Mouse (Mus musculus): Measurements from ENCODE around the gene Dpep2nb.
"Not testable (repeated sequence)": the region's sequence is repeated elsewhere in the genome, so short reads cannot be mapped to it uniquely, and the experiment has no call there.

Gene Dpep2nb

DNA sequence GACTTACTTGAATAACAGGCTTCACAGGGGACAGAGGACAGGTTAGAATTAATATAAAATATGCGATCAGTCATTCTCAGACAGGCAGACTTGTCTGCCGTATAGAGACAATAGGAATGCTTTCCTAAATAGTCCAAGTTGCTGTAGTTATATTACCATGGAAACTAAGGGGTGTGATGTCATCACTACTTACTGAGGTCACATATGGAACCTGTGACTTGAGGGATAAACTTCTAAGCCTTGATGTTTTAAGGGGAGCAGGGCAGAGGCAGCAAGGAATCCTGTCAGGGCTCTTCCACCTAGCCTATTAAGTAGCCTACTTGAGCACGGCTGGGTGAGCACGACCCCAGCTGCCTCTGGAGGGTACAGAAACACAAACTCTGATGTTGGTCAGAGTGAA, at the start of gene Dpep2nb:
Dpep2nb (minus strand) TSS at position 101 of the 400 bp plus-strand sequence.
- no peak for DNase-seq (ENCODE audit: low spot score in 2 of 2)

DNA sequence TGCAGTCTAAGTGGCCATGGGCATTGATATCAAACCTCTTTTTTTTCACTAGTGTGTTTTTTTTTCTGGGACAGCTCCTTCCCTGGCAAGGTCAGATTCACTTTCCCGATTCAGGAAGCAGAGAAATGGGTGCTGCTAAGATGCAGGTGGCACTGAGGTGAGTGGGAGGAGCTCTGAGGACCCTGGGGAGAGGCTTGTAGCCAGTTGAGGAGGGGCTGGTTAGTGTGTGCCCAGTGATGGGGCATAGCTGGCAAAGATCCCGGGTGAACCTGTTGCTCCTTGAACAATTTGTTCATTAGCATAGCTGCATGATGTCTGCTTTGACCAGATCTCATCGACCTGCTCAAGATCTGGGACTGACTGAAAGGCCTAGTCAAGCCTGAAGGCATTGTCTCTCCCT, 49.3 kb upstream of the Dpep2nb start:
- no peak for DNase-seq (ENCODE audit: low spot score in 2 of 2)

DNA sequence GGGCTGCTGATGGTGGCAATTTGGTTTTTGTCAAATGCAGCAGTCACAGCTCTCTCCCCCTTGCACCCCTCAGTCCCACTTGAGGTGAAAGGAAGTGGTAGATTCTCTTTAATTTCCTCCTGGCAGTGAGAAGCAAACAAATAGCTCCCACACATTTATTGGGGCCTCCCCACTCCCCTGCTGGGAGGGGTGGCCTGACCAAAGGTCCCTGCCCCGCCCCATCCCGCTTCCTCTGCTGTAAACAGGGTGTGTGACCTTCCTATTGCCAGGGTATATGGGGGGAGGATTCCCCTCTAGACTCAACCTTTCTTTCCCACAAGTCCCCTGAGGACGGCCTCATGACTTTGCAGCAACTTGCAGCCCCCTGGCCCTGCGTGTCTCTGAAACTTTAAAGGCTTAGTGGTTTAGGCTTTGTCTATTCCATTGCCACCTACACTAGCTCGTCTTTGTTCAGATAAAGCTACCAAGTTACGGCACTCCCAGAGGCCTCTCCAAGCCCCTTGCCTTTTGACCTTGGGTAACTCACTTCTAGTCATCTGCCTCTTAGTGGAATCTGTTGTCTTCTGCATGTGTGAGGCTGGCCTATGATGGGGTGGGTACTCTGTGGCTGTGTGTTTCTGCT, 48.5 kb upstream of the Dpep2nb start:
- no peak for DNase-seq (ENCODE audit: low spot score in 2 of 2)

DNA sequence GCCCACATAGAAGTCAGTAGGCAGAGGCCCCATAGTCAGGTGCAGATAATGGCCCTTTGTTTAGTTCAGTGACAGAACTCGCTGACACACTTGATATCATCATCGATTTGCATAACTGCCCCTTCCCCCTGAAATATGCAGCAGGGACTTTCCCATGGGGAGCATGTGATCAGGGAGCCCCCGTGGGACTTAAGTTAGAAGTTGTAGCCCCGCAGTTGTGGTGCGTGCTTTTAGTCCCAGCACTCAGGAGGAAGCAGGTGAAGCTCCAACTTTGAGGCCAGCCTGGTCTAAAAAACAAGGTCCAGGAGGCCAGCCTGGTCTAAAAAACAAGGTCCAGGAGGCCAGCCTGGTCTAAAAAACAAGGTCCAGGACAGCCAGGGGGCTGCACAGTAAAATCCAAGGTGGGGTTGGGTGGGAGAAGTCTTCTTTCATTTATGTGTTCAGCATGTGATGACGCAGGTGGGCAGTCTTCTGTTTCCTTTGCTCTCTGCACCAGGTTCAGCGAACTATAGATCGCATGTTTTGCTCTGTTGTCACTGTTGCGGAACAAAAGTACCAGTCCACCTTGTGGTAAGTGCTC, 46.8 kb upstream of the Dpep2nb start:
- no peak for DNase-seq (ENCODE audit: low spot score in 2 of 2)

DNA sequence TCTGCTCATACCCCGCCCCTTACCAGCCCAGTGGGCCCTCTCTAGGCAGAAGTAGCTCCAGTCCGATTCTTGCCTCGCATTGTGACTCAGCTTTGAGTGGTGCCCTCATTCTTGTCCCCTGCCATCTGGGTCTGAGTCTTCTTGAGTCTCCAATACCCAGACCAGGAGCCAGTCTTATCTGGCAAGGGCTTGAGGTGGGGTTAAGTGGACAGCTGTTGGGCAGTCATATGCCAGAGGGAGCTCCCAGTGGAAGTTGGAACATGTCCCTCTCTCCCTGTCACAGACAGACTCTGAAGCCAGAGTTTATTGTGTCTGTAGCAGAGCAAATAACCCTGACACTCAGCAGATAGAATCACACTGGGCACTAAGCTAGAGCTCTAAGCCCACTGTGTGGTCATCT, 45.3 kb upstream of the Dpep2nb start:
- no peak for DNase-seq (ENCODE audit: low spot score in 2 of 2)

DNA sequence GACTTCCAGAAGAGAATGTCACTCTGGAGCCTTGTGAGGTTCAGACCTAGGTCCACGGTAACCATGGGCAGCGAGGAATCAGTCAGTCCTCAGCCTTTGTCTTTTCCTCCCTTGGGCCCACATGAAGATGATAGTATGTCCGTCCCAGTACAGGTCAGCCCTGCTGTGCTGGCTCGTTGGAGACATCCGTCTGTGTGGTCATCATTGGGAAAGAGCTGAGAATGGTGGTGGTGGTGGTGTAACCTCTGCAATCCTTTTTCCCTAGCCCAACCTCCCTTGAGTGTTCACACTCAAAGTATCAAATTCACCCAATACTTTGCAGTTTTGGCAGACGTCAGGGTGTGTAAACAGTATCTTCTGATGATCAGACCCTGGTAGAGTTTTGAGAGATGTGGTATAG, 44.1 kb upstream of the Dpep2nb start:
- DNase-seq (ENCODE audit: low spot score in 2 of 2) = no peak

DNA sequence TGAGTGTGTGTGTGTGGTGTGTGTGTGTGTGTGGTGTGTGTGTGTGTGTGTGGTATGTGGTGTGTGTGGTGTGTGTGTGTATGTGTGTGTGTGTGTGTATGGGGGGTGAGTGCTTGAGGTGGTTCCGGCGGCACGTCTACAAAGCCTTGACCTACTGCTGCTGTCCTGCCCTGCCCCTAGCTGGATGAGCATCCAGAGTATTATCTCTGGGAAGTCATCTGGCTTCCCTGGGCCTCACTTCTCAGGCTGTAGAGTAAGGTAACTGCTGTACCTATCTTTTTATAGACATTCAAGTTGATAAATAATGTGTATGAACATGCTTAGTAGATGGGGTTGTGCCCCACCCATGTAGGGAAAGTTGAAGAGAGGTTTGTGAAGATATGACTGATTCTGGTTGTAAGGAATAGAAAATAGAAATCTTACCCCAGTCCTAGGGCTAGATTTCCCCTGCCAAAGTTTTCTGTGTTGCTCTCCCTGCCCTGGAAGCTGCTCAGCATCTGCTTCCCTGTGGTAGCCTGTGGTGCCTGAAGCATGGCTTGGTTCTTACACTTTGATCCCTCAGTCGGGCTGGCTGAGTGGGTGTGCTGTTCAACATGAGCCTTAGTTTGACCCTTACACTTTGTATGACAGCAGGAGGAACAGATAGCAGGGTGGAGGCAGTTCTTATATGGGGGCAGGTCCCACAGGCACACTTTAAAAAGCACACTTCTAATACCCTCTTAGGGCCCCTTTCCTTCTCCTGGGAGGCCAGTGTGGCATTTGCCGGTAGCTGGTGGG, 42.3 kb upstream of the Dpep2nb start:
- DNase-seq (ENCODE audit: low spot score in 2 of 2) = no peak

DNA sequence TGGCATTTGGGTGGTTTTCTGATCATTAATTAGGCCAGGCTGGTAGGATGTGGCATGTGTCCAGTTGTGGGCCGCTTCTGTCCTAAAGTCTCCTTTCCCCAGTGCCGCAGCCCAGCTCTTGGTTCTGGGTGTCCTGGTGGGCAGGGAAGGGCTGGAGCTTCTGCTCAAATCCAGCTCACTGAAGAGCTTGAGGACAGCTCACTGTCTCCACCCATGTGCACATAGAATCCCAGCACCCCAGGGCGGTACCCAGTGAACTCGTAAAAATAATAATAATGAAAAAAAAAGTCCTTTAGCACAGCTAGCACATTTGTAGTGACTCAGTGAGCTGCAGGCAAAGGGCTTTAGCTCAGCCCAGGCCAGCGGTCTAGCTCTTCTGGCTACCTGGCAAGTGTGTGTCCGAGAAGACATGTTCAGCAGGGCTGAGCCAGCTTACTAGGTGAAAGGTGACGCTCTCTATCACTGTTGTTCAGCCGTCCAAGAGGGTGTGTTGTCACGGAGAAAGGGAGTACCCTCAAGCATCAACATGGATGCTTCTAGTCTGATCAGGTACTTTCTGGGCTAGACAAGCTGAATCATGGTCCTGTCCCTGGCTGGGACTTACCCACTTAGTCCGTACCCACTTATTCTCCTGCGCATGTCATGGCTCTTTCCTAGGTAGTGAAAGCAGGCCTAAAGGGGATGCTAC, 41.2 kb upstream of the Dpep2nb start:
- DNase-seq (ENCODE audit: low spot score in 2 of 2) = no peak

DNA sequence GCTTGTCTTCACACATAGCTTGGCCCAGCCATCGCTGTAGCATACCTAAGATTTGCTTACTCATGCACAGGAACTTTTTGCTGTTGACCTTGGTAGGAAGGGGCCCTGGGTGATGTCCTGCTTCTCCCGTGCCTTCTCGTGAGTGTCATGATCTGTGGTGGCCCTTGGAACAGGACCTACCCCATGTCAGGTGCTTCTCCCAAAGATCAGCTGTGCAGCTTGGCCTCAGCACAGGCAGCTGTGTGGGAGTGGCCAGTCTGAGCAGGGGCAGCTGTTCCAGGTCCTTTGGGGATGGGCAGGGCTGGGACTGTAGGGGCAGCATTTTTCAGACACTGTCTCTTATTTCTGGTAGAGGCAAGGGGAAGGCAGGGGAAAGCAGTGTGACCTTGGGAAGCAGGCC, 38.4 kb upstream of the Dpep2nb start:
- DNase-seq (ENCODE audit: low spot score in 2 of 2) = no peak

DNA sequence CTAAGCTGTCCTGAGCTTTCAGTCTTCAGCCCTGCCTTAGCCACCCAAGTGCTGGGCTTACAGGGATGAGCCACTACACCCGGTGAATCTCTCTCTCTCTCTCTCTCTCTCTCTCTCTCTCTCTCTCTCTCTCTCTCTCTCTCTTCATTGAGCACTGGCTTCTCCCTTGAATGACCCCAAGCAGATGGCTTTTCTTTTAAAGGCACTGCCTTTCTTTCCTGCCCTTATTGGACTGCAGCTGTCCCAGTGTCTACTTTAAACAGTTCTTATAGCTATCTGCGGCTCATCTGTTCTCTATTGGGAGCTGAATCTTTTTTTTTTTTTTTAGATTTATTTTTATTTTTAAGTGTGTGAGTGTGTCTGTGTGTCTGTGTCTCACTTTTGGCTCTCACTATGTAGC, 37.3 kb upstream of the Dpep2nb start:
- no peak for DNase-seq (ENCODE audit: low spot score in 2 of 2)

DNA sequence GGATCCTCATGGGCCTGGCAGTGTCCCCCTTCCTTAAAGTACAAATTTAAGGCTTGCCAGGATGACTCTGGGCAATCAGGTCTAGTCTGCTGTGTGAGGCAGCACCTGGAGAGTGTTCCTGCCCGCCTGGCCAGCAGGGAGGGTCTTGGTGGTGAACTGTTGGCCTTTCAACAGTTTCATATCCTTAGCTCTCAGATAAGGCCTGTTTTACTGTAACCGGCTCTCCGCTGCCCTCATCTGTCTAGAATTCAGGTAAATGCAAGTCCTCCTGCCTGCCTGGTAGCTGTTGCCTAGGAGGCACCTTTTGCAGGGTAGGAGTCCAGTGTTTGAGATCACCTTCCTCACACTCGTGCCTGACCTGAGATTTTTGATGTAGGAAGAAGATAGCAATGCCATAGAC, 34.4 kb upstream of the Dpep2nb start:
- no peak for DNase-seq (ENCODE audit: low spot score in 2 of 2)

DNA sequence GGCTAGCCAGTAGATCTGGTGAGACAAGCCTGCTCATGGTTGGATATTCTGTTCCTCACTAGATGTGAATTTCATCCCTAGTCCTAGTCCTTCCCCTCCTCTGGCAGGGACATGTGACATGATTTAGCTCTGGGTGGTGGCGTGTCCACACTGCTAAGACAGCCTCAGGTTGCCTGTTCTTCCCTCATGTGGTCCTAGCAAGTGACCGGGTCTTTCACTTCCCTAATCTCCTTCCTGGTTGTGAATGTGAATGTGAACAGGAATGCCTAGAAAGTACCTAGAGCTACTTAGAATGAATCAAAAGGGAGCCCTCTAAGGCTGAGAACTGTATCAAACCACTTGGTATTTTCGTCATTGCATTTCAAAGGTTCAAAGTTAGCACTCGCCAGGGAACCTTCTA, 33.8 kb upstream of the Dpep2nb start:
- no peak for DNase-seq (ENCODE audit: low spot score in 2 of 2)

DNA sequence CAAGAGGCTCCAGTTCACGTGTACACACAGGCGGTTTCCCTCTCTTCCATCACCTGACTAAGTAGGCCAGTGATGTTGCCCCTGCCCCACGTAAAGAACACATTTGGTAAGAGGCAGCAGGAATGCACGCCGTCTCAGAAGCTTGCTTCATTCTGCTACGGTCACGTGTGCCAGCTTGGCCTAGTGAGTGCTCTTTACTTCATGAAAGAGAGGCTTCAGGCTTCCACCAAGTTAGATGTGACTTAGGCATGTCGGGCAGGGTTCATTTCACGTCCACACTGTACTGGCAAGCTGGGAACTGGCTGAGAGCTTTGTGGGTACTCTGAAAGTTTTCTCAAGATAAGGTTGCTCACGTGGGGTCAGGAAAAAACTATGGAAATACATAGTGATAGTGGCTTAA, 32.9 kb upstream of the Dpep2nb start:
- no peak for DNase-seq (ENCODE audit: low spot score in 2 of 2)

DNA sequence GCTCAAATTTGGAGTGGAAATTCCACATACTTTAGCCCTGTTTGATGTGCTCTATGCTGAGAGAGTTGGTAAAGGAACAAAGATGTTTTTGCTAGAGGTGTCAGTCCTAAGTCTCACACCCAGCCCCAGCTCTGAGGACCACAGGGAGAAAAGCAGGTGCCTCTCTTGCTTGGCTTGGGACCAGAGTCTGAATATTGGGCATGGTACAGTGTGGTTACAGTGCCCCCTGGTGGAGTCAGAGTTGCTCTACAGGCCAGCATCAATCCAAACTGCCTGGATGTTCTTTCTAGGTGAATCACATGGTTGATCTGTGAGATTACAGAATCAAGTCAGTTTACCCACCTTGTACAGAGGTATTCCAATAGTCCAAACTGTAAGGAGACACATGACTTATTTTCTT, 16.7 kb upstream of the Dpep2nb start:
- DNase-seq (ENCODE audit: low spot score in 2 of 2) = peak; percentile 37 to 68

DNA sequence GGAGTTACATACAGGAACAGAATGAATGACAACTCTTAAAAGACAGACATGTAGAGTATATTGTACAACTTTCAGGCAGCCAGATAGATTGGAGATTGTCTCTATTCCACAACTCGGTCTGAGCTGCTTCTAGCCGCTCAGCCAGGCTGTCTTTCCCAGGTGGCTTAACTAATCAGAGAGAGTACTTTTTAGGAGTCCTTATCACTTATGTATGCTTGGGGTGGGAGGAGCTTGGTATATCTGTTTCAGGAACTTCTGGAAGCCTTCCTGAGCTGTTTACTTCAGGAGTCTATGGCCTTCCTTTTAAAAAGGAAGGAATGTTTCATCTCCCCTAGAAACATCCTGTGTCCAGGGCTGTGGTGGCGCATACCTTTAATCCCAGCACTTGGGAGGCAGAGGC, 12.3 kb upstream of the Dpep2nb start:
- no peak for DNase-seq (ENCODE audit: low spot score in 2 of 2)

DNA sequence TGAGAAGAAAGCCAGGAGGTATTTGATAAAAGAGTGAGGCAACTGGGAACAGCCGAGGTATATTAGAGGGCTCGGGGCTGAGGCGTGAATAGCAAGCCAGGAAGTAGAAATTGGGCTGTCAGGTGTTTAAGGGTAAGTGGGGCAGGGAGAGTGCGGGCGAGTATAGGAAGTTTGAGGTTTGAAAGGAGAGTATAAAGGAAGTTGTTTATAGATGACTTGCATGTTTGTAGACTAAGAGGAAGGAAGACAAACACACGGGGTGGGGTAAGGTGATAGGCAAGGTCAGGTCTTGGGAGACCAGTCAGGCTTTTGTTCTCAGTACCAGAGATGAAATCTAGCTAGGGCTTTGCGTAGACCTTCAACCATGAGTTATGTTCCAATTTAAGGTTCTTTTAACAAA, 11.4 kb upstream of the Dpep2nb start:
- DNase-seq (ENCODE audit: low spot score in 2 of 2) = no peak

DNA sequence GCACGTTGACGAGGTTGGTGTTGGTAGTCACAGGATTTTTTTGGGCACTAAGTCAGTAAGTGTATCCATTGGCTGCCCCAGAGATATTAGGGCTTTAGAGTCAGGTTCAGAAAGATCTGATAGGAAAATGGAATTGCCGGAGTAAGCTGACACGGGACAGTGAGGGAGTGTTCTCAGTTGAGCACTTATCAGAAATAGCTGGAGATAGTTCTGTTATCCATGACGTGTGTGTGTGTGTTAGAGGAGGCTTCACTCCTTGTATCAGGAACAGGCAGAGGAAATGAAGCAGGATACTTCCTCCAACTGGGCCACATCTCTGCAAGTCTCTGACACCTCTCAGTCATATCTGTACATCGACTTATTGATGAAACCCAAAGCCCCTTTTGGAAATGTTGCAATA, 10.5 kb upstream of the Dpep2nb start:
- DNase-seq (ENCODE audit: low spot score in 2 of 2) = no peak

DNA sequence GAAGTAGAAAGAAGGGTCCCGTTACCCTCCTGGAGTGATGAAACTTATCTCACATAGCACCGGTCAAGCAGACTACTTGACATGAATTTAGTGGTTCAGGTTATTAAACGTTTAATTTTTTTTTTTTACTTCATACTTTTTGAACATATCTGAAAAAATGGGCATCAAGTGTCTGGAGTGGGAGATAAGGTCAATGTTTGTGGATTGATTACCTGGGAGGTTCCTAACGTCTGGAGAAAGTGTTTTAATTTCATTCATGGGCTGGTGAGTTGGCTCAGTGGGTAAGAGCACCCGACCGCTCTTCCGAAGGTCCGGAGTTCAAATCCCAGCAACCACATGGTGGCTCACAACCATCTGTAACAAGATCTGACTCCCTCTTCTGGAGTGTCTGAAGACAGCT, 6.4 kb upstream of the Dpep2nb start:
- not testable (repeated sequence) for DNase-seq (ENCODE audit: low spot score in 2 of 2)

DNA sequence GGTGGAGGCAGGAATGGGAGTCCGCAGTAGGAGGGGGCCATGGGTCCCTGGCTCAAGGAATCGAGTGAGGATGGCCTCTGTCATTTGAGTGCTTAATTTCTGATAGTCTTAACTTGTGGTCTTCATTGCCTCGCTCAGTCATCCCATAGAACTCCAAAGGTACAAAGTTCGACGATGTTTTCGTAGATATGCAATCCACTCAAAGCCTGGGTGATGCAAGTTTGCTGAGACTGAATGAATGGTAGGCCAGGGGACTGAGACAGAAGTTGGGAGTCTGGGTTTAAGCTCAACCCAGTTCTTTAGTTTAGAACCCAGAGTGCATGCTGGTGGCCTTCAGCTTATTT, 5.8 kb upstream of the Dpep2nb start, which contains the start of gene Ddx28:
Ddx28 (minus strand) TSS at position 240 of the 344 bp plus-strand sequence.
- no peak for DNase-seq (ENCODE audit: low spot score in 2 of 2)

DNA sequence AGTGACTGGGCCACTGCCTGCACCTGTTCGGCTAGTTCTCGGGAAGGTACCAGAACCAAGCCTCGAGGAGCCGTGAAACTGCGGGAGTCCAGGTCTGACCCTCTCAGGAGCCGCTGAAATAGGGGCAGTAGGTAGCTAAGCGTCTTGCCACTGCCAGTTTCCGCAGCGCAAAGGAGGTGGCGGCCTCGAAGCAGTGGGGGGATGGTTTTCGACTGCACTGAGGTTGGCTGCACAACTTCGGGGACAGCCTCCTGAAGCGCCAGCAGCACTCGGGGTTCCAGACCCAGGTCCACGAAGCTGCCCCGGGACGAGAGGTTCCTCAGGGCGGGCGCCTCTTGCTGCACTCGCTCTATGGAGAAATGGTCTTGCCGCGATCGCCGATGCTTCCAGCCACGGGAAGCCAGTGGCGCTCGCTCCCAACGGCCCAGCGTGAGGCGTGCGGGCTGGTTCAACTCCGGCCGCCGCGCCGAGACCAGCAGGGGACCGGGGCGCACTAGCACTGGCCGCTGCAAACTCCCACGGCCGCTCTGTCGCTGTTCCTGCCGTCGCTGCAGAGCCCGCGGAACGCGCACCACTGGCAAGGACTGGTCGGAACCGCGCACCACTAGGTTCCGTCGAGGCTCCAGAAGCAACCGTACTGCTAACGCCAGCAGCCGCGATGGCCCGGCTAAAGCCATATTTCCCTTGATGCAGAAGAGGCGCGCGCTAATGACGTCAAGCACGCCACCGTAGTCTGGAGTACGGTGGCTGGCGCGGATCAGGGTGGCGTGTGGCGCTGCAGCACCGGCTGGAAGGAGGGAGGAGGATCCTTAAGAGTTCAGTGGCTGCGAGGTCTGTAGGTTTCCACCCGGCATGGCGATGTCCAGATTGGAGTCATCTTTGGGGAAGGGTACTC, 5.2 kb upstream of the Dpep2nb start:
- DNase-seq (ENCODE audit: low spot score in 2 of 2) = peak; percentile 85 to 92

DNA sequence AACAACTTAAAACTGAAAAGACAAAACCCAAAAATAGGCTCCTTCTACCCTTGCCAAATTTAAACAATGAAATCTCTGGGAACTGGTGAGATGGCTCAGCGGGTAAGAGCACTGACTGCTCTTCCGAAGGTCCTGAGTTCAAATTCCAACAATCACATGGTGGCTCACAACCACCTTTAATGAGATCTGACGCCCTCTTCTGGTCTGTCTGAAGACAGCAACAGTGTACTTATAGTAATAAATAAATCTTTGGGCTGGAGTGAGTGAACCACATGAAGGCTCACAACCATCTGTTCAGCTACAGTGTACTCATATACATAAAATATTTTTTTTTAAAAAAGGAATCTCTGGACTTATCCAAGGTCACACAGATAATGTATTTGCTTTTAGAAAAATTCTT, 2.1 kb upstream of the Dpep2nb start:
- DNase-seq (ENCODE audit: low spot score in 2 of 2) = not testable (repeated sequence)

DNA sequence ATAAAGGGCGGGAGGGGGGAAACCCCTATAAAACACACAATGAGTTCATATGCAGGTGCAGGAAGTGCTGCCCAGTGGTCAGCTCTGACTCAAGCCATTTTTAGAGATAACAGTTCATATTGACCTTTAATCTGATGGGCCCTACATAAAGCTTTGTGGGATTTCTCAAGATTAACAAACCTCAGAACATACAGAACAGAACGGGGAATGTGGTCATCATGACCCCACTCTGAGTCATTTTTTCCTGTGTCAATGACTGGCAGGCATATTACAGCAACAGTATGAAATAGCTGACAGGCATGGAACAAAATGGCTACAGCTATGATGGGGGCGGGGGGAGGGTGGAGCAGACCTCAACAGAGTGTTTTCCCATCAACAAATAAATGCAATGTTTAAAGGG, 1.4 kb upstream of the Dpep2nb start:
- no peak for DNase-seq (ENCODE audit: low spot score in 2 of 2)

Measured in frontal cortex, postnatal 10 days (tissue).